Mouse (Mus musculus) midbrain, embryonic 14.5 days (tissue): ENCODE measurements at regions not wholly inside any gene's neighbourhood (a gene's known extent, or its start where the extent isn't known, plus 50 kb on each side); places are given as distances from the start of the nearest gene placed in this dataset.

Experiments
- ATAC-seq: fragments of 200-750 bp; cut with Nextera tagmentation; 2 replicates; pipeline ENCODE4 v1.8.0; 2017; ENCODE audit warnings: moderate number of reproducible peaks, moderate library complexity; ENCODE audit not compliant: low FRiP score, low TSS enrichment
- DNase-seq: peaks from one replicate; pipeline ENCODE4 v3.0.0-alpha.2; 2015
- H3K27ac ChIP-seq: fragments of 300-500 bp; sonication (generic); replicated peaks from 2 replicates; pipeline ENCODE4 v1.5.1; 2014; ENCODE audit warnings: mild to moderate bottlenecking, low read depth, low read length, moderate library complexity
- H3K27me3 ChIP-seq: fragments of 300-500 bp; sonication (generic); 2 replicates; pipeline ENCODE4 v1.6.1; 2014; ENCODE audit warnings: low read length, control low read depth, mixed read lengths; ENCODE audit not compliant: control insufficient read depth, insufficient read depth
- H3K36me3 ChIP-seq: fragments of 300-500 bp; sonication (generic); 2 replicates; pipeline ENCODE4 v1.6.1; 2014; ENCODE audit warnings: low read length, control low read depth; ENCODE audit not compliant: control insufficient read depth, insufficient read depth
- H3K4me1 ChIP-seq: fragments of 300-500 bp; sonication (generic); 2 replicates; pipeline ENCODE4 v1.6.1; 2014; ENCODE audit warnings: mild to moderate bottlenecking, antibody characterized with exemption, low read length, control low read depth; ENCODE audit not compliant: control insufficient read depth, insufficient read depth
- H3K4me2 ChIP-seq: fragments of 300-500 bp; sonication (generic); 2 replicates; pipeline ENCODE4 v1.6.1; 2014; ENCODE audit warnings: mild to moderate bottlenecking, low read length, moderate library complexity
- H3K4me3 ChIP-seq: fragments of 300-500 bp; sonication (generic); replicated peaks from 2 replicates; pipeline ENCODE4 v1.5.1; 2014; ENCODE audit warnings: low read depth, low read length
- H3K9ac ChIP-seq: fragments of 300-500 bp; sonication (generic); replicated peaks from 2 replicates; pipeline ENCODE4 v1.6.1; 2014; ENCODE audit warnings: mild to moderate bottlenecking, low read length, moderate library complexity
- H3K9me3 ChIP-seq: fragments of 300-500 bp; sonication (generic); 2 replicates; pipeline ENCODE4 v1.6.1; 2016; ENCODE audit warnings: low read length, control low read depth, mixed read lengths; ENCODE audit not compliant: control insufficient read depth
- WGBS: fragments of 180-500 bp; shearing (Covaris S2); extraction: QIAGEN DNeasy Blood & Tissue Kit; methylation state at CpG from one replicate; pipeline ENCODE4 v1.1.7; 2014; 5-methylcytosine and 5-hydroxymethylcytosine counted together

DNA sequence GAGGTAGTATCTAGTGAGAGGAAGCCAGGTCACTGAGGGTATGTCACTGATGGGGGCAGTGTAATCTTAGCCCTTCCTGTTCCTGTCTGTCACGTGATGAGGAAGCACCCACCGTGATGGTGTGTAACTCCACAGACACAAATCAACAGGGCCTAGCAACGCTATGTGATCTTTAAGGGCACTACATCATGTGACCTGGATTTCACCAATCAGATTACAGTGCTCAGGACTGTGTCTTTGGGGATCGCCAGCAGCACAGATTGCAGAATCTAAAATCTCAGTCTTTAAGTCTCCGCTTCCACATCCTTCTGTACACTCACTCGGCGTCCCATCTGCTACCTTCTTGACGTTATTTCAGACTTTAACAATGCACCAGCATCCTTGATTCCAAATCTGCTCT lies 202.8 kb downstream of the Ifng start:
- DNase-seq (no peak), ATAC-seq (no peak)
- H3K27ac ChIP-seq = no peak overlapping the region
- H3K4me3 ChIP-seq = no peak overlapping the region
- H3K9me3 ChIP-seq = no peaks in the 10 kb centered on the region
- H3K4me1 ChIP-seq = peaks cover 5% of the 10 kb centered on the region
- no peak overlapping the region for H3K9ac ChIP-seq
- no peaks in the 10 kb centered on the region for H3K27me3 ChIP-seq
- WGBS = 81% methylated on average over 8 of the region's 8 CpGs
- no peak overlapping the region for H3K4me2 ChIP-seq
- H3K36me3 ChIP-seq = no peaks in the 10 kb centered on the region

- ATAC-seq (no peak), DNase-seq (no peak)
- no peak overlapping the region for H3K9ac ChIP-seq
- H3K4me3 ChIP-seq = no peak overlapping the region
- H3K27me3 ChIP-seq = no peaks in the 10 kb centered on the region
- H3K4me2 ChIP-seq = no peak overlapping the region
- no peak overlapping the region for H3K27ac ChIP-seq
- no peaks in the 10 kb centered on the region for H3K9me3 ChIP-seq
- no peaks in the 10 kb centered on the region for H3K4me1 ChIP-seq
- H3K36me3 ChIP-seq = no peaks in the 10 kb centered on the region
- 70% methylated on average over 2 of the region's 2 CpGs for WGBS
Observed at GRCm38 (mm10) chr10:118648111-118648510, 207.3 kb downstream of the Ifng start.

DNA sequence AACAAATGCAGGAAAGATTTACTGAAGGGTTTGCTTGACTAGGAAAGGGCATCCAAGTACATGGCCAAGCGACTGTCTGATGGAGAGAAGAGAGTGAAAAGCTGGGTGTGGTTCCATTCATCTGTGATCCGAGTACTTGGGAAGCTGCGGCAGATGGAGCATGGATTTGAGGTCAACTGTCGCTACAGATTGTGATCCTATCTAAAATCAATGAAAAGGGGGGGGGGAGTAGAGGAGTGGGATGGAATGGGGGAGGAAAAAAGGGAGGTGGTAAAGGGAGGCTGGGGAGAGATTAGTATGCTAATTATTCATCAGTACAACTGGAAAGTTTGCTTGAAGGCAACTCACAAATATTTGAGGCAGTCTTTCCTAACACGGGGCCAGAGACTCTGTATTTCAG lies 213.4 kb downstream of the Dyrk2 start:
- no peaks in the 10 kb centered on the region for H3K36me3 ChIP-seq
- no peak overlapping the region for H3K27ac ChIP-seq
- DNase-seq (no peak), ATAC-seq (no peak)
- H3K27me3 ChIP-seq = no peaks in the 10 kb centered on the region
- H3K4me2 ChIP-seq = no peak overlapping the region
- H3K4me1 ChIP-seq = no peaks in the 10 kb centered on the region
- 66% methylated on average over 5 of the region's 5 CpGs for WGBS
- H3K4me3 ChIP-seq = no peak overlapping the region
- H3K9me3 ChIP-seq = no peaks in the 10 kb centered on the region
- H3K9ac ChIP-seq = no peak overlapping the region

- WGBS = 53% methylated on average over 3 of the region's 3 CpGs
- Histone ChIP-seq H3K36me3 (no peaks in the 10 kb centered on the region), H3K4me1 (no peaks in the 10 kb centered on the region), H3K4me3 (no peak overlapping the region), H3K9ac (no peak overlapping the region), H3K4me2 (no peak overlapping the region), H3K9me3 (no peaks in the 10 kb centered on the region), H3K27ac (no peak overlapping the region), H3K27me3 (no peaks in the 10 kb centered on the region)
- DNase-seq = no peak
- ATAC-seq = no peak
Observed at GRCm38 (mm10) chr10:118666009-118666408, 204.0 kb downstream of the Dyrk2 start.

GRCm38 (mm10) chr10:118675816-118676465 lies 194.1 kb downstream of the Dyrk2 start:
- ATAC-seq (peak; percentile 81; the same call in 1 of the 2 replicates), DNase-seq (peak; percentile 72)
- no peaks in the 10 kb centered on the region for H3K9me3 ChIP-seq
- no peaks in the 10 kb centered on the region for H3K27me3 ChIP-seq
- H3K4me1 ChIP-seq = peaks cover 15% of the 10 kb centered on the region
- no peak overlapping the region for H3K9ac ChIP-seq
- WGBS = 30% methylated on average over 18 of the region's 18 CpGs
- no peak overlapping the region; the same call in 1 of the 2 replicates for H3K4me3 ChIP-seq
- H3K4me2 ChIP-seq = peak overlapping the region; percentile 43
- peak overlapping the region; percentile 22; the same call in 1 of the 2 replicates for H3K27ac ChIP-seq
- H3K36me3 ChIP-seq = no peaks in the 10 kb centered on the region

- 38% methylated on average over 12 of the region's 12 CpGs for WGBS
- H3K27me3 ChIP-seq = no peaks in the 10 kb centered on the region
- H3K27ac ChIP-seq = peak overlapping the region; percentile 62
Observed at GRCm38 (mm10) chr10:118678750-118679418, 191.1 kb downstream of the Dyrk2 start.

GRCm38 (mm10) chr10:118679507-118679906 lies 190.5 kb downstream of the Dyrk2 start:
- no peak overlapping the region for H3K4me2 ChIP-seq
- 32% methylated on average over 5 of the region's 5 CpGs for WGBS
- peaks cover 15% of the 10 kb centered on the region for H3K4me1 ChIP-seq
- no peaks in the 10 kb centered on the region for H3K27me3 ChIP-seq
- no peak overlapping the region for H3K9ac ChIP-seq
- no peak overlapping the region for H3K4me3 ChIP-seq
- ATAC-seq (no peak), DNase-seq (peak; percentile 42)
- no peaks in the 10 kb centered on the region for H3K36me3 ChIP-seq
- H3K9me3 ChIP-seq = no peaks in the 10 kb centered on the region
- H3K27ac ChIP-seq = peak overlapping the region; percentile 62; the same call in 1 of the 2 replicates

More at GRCm38 (mm10) chr10:118678750-118679418, 191.1 kb downstream of the Dyrk2 start:
- Histone ChIP-seq H3K9me3 (no peaks in the 10 kb centered on the region), H3K4me2 (no peak overlapping the region), H3K9ac (no peak overlapping the region), H3K4me3 (no peak overlapping the region), H3K36me3 (no peaks in the 10 kb centered on the region), H3K4me1 (peaks cover 15% of the 10 kb centered on the region)
- DNase-seq (peak; percentile 81), ATAC-seq (peak; percentile 55; the same call in 1 of the 2 replicates)

DNA sequence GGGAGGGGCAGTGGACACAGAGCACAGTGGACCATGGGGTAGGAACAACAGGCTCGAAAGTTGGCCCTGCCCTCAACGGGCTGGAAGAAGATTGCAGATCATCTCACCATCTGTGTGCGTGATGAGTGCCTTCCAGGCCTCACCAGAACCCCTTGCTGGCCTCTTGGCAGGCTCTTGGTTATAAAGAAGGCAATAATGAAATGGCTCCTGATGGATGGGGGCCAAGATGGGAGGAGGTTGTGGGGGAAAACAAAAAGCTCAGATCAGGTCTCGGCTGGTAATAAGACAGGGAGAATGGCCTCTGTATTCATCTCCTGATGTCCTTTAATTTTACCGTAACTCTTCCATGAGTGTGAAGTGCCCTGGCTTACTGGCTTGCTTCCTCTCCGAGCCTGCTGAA lies 189.1 kb downstream of the Dyrk2 start:
- no peaks in the 10 kb centered on the region for H3K9me3 ChIP-seq
- DNase-seq = no peak
- no peak overlapping the region for H3K4me3 ChIP-seq
- 89% methylated on average over 6 of the region's 6 CpGs for WGBS
- H3K4me1 ChIP-seq = peaks cover 15% of the 10 kb centered on the region
- no peak overlapping the region for H3K9ac ChIP-seq
- H3K36me3 ChIP-seq = no peaks in the 10 kb centered on the region
- H3K27me3 ChIP-seq = no peaks in the 10 kb centered on the region
- no peak for ATAC-seq
- no peak overlapping the region for H3K27ac ChIP-seq
- H3K4me2 ChIP-seq = no peak overlapping the region

DNA sequence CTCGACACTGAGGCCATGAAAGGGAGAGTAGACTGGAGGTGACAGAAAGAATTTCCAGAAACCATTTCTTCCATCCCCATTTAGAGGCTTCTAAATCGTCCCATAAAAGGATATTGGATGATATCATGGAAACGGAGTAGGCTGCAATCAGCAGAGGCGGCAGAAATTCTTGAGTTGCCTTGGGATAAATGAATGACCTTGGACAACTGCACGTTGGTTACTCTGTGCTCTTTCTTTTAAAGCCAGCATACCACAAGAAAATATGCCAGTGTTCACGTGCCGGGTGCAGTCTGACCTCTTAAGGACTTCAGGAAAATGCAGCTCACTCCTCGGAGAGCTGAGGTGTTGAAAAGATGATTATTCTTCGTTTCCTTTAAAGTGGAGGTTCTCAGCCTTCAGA lies 186.7 kb downstream of the Dyrk2 start:
- H3K9ac ChIP-seq = no peak overlapping the region
- no peaks in the 10 kb centered on the region for H3K36me3 ChIP-seq
- ATAC-seq = no peak
- no peak overlapping the region for H3K4me2 ChIP-seq
- H3K27ac ChIP-seq = no peak overlapping the region
- DNase-seq = no peak
- peaks cover 13% of the 10 kb centered on the region; the same call in 1 of the 2 replicates for H3K4me1 ChIP-seq
- H3K9me3 ChIP-seq = no peaks in the 10 kb centered on the region
- H3K4me3 ChIP-seq = no peak overlapping the region
- no peaks in the 10 kb centered on the region for H3K27me3 ChIP-seq
- 85% methylated on average over 9 of the region's 9 CpGs for WGBS
